Mouse (Mus musculus): Measurements from ENCODE around the gene Cpeb3. TPM values are rescaled to one million over a fixed set of nuclear protein-coding genes. Genes with fewer than 3 reads are reported as not detected.
"Not testable (repeated sequence)": the region's sequence is repeated elsewhere in the genome, so short reads cannot be mapped to it uniquely, and the experiment has no call there.

The Cpeb3 gene
- total RNA-seq, 2 experiments from 2014 or later = 73.2 to 80.7 TPM

- DNase-seq = peak; percentile 43 to 53
Observed at GRCm38 (mm10) chr19:37206641-37207302, 1.6 kb downstream of the Cpeb3 start.

- DNase-seq = not testable (repeated sequence)
Observed at GRCm38 (mm10) chr19:37205155-37205554, 3.2 kb downstream of the Cpeb3 start.

GRCm38 (mm10) chr19:37203371-37203770, 5.0 kb downstream of the Cpeb3 start:
- DNase-seq = no peak

- no peak for DNase-seq
Observed at GRCm38 (mm10) chr19:37199889-37200288, 8.5 kb downstream of the Cpeb3 start.

GRCm38 (mm10) chr19:37198165-37198880, 10.1 kb downstream of the Cpeb3 start:
- DNase-seq = no peak

GRCm38 (mm10) chr19:37192475-37193058, 15.8 kb downstream of the Cpeb3 start:
- no peak for DNase-seq

GRCm38 (mm10) chr19:37188366-37188948, 19.9 kb downstream of the Cpeb3 start:
- DNase-seq = no peak

GRCm38 (mm10) chr19:37177819-37178708, 30.3 kb downstream of the Cpeb3 start:
- peak; percentile 49 to 65 for DNase-seq

GRCm38 (mm10) chr19:37176879-37177462, 31.4 kb downstream of the Cpeb3 start:
- no peak for DNase-seq

GRCm38 (mm10) chr19:37175919-37176318, 32.5 kb downstream of the Cpeb3 start:
- DNase-seq = peak in 1 of 2 experiments; percentile 16

GRCm38 (mm10) chr19:37175436-37175805, 33.0 kb downstream of the Cpeb3 start:
- DNase-seq = peak; percentile 61 to 71

- peak; percentile 64 to 65 for DNase-seq
Observed at GRCm38 (mm10) chr19:37174716-37175435, 33.5 kb downstream of the Cpeb3 start.

- DNase-seq = peak in 1 of 2 experiments; percentile 61
Observed at GRCm38 (mm10) chr19:37174116-37174715, 34.2 kb downstream of the Cpeb3 start.

GRCm38 (mm10) chr19:37173331-37174115, 34.9 kb downstream of the Cpeb3 start:
- DNase-seq = no peak

GRCm38 (mm10) chr19:37172566-37173130, 35.8 kb downstream of the Cpeb3 start:
- no peak for DNase-seq

GRCm38 (mm10) chr19:37172096-37172495, 36.3 kb downstream of the Cpeb3 start:
- no peak for DNase-seq

GRCm38 (mm10) chr19:37156770-37157336, 51.5 kb downstream of the Cpeb3 start:
- DNase-seq = no peak

GRCm38 (mm10) chr19:37156040-37156439, 52.4 kb downstream of the Cpeb3 start:
- DNase-seq = no peak

GRCm38 (mm10) chr19:37147145-37147544, 61.3 kb downstream of the Cpeb3 start:
- no peak for DNase-seq

Measured in layer of hippocampus, postnatal 36 days (tissue).